Mouse (Mus musculus) neural tube, embryonic 15.5 days (tissue): ENCODE measurements around the gene Arhgef18. TPM values are rescaled to one million over a fixed set of nuclear protein-coding genes. Genes with fewer than 3 reads are reported as not detected.

Experiments used
- ATAC-seq: fragments of 200-750 bp; cut with Nextera tagmentation; 2 replicates; pipeline ENCODE4 v1.8.0; 2017; ENCODE audit warnings: mild to moderate bottlenecking, moderate TSS enrichment, moderate library complexity; ENCODE audit not compliant: low FRiP score
- H3K27ac ChIP-seq: fragments of 300-500 bp; sonication (generic); replicated peaks from 2 replicates; pipeline ENCODE4 v1.5.1; 2015; ENCODE audit warnings: mild to moderate bottlenecking, inconsistent platforms
- H3K27me3 ChIP-seq: fragments of 300-500 bp; sonication (generic); replicated peaks from 2 replicates; pipeline ENCODE4 v1.6.1; 2015; ENCODE audit warnings: inconsistent platforms
- H3K36me3 ChIP-seq: fragments of 300-500 bp; sonication (generic); 2 replicates; pipeline ENCODE4 v1.6.1; 2015; ENCODE audit warnings: inconsistent platforms
- H3K4me1 ChIP-seq: fragments of 300-500 bp; sonication (generic); 2 replicates; pipeline ENCODE4 v1.6.1; 2015; ENCODE audit warnings: inconsistent platforms
- H3K4me2 ChIP-seq: fragments of 300-500 bp; sonication (generic); 2 replicates; pipeline ENCODE4 v1.6.1; 2015; ENCODE audit warnings: inconsistent platforms, mild to moderate bottlenecking, moderate library complexity
- H3K4me3 ChIP-seq: fragments of 300-500 bp; sonication (generic); replicated peaks from 2 replicates; pipeline ENCODE4 v1.5.1; 2015; ENCODE audit warnings: mild to moderate bottlenecking, inconsistent platforms
- H3K9ac ChIP-seq: fragments of 300-500 bp; sonication (generic); replicated peaks from 2 replicates; pipeline ENCODE4 v1.6.1; 2015; ENCODE audit warnings: mild to moderate bottlenecking, inconsistent platforms
- H3K9me3 ChIP-seq: fragments of 300-500 bp; sonication (generic); replicated peaks from 2 replicates; pipeline ENCODE4 v1.6.1; 2016; ENCODE audit warnings: inconsistent platforms
- WGBS: fragments of 180-500 bp; shearing (Covaris S2); methylation state at CpG from one replicate; pipeline ENCODE4 v1.1.7; 2015; ENCODE audit warnings: mixed read lengths; 5-methylcytosine and 5-hydroxymethylcytosine counted together
- polyA plus RNA-seq: library from polyadenylated mRNA; unstranded; fragments of >200 nt; fragmentation: Nextera tagmentation; extraction: Ambion mirVana; gene quantifications from 2 replicates; pipeline ENCODE4 v1.2.1, GENCODE M21; 2015

Gene Arhgef18
- polyA plus RNA-seq, 1 experiment from 2014 or later = 9.5 TPM

DNA sequence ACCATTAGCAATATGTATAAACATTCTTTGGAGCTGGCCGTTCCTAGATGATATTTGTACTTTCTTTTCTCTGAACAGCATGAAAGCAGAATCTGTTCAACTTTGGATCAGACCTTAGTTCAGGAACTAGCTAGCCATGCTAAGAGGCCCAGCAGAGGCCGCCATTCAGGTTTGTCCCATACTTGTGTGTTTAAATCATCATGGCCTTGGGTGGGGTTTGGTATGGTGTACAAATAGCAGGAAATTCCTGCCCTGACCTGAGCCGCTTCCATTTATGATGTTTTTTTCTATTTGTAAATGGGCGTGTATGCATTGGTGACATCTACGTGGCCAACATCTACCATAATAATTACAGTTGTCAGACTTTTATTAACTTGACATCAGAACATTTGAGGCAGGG lies 32.4 kb downstream of the Arhgef18 start:
- WGBS = 93% methylated on average over 5 of the region's 5 CpGs
- no peak for ATAC-seq
- Histone ChIP-seq H3K4me1 (0 out of 2 replicates have a peak, but pooled peaks cover 4% of the 10 kb centered on the region), H3K27ac (no peak overlapping the region), H3K4me3 (no peak overlapping the region), H3K9me3 (no peaks in the 10 kb centered on the region), H3K9ac (no peak overlapping the region), H3K4me2 (no peak overlapping the region), H3K36me3 (peaks cover 15% of the 10 kb centered on the region), H3K27me3 (no peaks in the 10 kb centered on the region)

DNA sequence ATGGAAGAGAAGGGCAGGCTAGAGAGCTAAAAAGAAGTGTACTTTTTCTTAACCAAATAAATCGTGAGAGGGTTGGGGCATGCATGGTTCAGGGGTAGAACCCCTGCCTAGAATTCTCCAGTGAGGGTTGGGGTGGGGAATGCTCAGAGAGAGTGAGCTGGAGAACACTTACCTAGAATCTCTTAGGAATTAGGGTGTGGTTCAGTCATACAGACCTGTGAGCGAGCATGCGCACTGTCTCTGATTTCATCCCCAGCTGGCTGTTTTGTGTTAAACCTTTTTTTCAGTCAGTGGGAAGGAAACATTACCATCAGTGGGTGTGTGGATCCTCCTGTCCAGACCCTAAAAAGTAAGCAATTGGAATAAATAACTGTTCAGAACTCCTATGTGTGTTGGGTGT lies 33.4 kb downstream of the Arhgef18 start:
- Histone ChIP-seq H3K4me1 (no peaks in the 10 kb centered on the region), H3K36me3 (peaks cover 21% of the 10 kb centered on the region), H3K9ac (no peak overlapping the region), H3K4me2 (no peak overlapping the region), H3K4me3 (no peak overlapping the region), H3K27ac (no peak overlapping the region), H3K27me3 (no peaks in the 10 kb centered on the region), H3K9me3 (no peaks in the 10 kb centered on the region)
- 92% methylated on average over 3 of the region's 3 CpGs for WGBS
- no peak for ATAC-seq

DNA sequence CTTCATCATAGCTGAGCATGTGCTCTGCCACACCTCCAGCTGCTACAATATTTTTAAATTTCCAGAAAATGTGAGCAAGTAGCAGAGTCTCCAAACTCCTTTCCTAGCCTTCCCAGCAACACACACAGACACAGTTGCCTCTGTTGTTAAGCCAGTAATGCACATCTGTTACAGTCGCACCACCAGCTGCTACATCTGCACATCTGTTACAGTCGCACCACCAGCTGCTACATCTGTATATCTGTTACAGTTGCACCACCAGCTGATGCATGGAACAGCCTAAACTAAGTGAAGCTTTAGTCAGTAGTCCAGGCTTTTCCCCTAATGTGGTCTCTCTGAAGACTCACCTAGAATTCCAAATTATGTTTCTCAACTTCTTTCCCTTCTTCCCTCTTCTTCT lies 35.6 kb downstream of the Arhgef18 start:
- H3K9ac ChIP-seq = no peak overlapping the region
- ATAC-seq = no peak
- H3K27ac ChIP-seq = no peak overlapping the region
- H3K36me3 ChIP-seq = peaks cover 41% of the 10 kb centered on the region
- no peaks in the 10 kb centered on the region for H3K27me3 ChIP-seq
- H3K4me2 ChIP-seq = no peak overlapping the region
- no peaks in the 10 kb centered on the region for H3K4me1 ChIP-seq
- H3K4me3 ChIP-seq = no peak overlapping the region
- 89% methylated on average over 2 of the region's 2 CpGs for WGBS
- no peaks in the 10 kb centered on the region for H3K9me3 ChIP-seq

DNA sequence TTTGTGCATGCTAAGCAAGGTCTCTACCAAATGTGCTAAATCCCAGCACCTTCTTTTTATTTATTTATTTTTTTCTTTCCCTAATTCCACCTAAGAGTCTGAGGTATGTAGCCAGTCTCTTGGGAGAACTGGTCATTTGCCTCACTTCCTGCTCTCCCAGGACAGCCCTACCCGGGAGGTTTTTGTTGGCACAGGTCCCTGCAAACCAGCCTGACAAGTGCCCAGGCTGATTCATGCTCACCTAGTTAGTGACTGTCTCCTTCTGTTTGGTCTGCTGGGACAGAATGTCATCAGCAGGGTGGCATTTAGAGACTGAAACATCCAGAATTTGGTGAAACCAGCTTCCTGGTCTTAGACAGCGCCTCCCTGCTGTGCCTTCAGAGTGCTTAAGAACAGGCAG lies 37.2 kb downstream of the Arhgef18 start:
- no peaks in the 10 kb centered on the region for H3K9me3 ChIP-seq
- no peak overlapping the region for H3K27ac ChIP-seq
- no peaks in the 10 kb centered on the region for H3K27me3 ChIP-seq
- H3K9ac ChIP-seq = no peak overlapping the region
- no peak for ATAC-seq
- WGBS = 82% methylated on average over 2 of the region's 2 CpGs
- no peaks in the 10 kb centered on the region for H3K4me1 ChIP-seq
- no peak overlapping the region for H3K4me3 ChIP-seq
- no peak overlapping the region for H3K4me2 ChIP-seq
- peaks cover 54% of the 10 kb centered on the region for H3K36me3 ChIP-seq

DNA sequence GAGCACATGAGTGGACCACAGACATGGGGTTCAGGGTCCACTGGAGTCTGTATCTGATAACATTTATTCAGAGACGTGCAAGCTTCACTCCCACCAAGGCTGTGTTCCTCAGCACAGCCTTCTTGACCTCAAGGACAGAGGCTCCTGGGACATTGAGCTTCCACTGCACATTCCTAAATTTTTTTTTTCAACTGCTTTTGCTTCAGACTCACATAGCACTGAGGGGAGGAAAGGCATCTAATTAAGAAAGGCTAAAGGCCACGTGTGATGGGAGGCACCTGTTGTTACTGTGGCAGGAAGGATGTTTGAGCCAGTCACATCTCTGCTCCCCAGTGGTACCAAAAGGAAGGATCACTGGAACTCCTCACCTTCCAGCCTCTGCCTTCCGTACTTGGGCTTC lies 38.3 kb downstream of the Arhgef18 start:
- H3K4me3 ChIP-seq = no peak overlapping the region
- H3K27ac ChIP-seq = no peak overlapping the region
- H3K36me3 ChIP-seq = peaks cover 63% of the 10 kb centered on the region
- WGBS = 89% methylated on average over 3 of the region's 3 CpGs
- no peaks in the 10 kb centered on the region for H3K27me3 ChIP-seq
- no peaks in the 10 kb centered on the region for H3K4me1 ChIP-seq
- no peak overlapping the region for H3K9ac ChIP-seq
- no peak overlapping the region for H3K4me2 ChIP-seq
- no peak for ATAC-seq
- no peaks in the 10 kb centered on the region for H3K9me3 ChIP-seq

DNA sequence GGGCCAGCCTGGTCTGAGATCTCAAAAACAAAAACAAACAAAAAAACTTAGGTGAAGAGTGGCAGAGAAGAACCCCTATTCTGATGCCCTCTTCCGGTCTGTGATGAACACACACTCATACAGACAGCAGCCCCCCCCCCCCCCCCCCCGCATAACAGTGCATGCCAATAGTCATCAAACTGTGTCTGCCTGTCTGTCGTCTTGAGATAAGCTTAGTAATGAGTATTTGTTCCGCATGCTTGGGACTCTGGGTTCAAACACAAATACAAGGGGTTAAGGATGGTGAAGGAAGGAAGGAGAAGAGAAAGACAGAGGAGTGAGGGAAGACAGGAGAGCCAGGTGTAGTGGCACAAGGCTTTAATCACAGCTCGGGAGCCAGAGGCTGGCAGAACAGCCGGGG lies 43.7 kb downstream of the Arhgef18 start:
- H3K27me3 ChIP-seq = no peaks in the 10 kb centered on the region
- ATAC-seq = no peak
- no peaks in the 10 kb centered on the region for H3K4me1 ChIP-seq
- no peak overlapping the region for H3K9ac ChIP-seq
- WGBS = 81% methylated on average over 6 of the region's 6 CpGs
- no peak overlapping the region for H3K27ac ChIP-seq
- no peaks in the 10 kb centered on the region for H3K9me3 ChIP-seq
- H3K4me2 ChIP-seq = no peak overlapping the region
- H3K36me3 ChIP-seq = peaks cover 87% of the 10 kb centered on the region
- no peak overlapping the region for H3K4me3 ChIP-seq

DNA sequence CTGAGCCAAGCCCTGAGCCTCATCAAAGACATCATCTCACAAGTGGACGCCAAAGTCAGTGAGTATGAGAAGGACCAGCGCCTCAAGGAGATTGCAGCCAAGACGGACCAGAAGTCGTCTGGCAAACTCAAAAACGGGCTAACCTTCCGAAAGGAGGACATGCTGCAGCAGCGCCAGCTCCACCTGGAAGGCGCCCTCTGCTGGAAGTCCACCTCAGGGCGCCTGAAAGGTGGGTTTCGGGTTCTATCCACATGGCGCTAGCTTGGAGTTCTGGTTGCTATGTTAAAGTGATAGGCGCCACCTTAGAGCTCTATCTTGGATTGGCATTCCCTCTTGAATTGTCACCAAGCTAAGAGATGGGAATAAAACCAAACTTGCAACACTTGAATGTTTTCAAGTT lies 46.7 kb downstream of the Arhgef18 start:
- Histone ChIP-seq H3K9ac (no peak overlapping the region), H3K4me2 (no peak overlapping the region), H3K4me1 (no peaks in the 10 kb centered on the region), H3K4me3 (no peak overlapping the region), H3K9me3 (no peaks in the 10 kb centered on the region), H3K27ac (no peak overlapping the region), H3K36me3 (peaks cover 69% of the 10 kb centered on the region), H3K27me3 (no peaks in the 10 kb centered on the region)
- 83% methylated on average over 12 of the region's 12 CpGs for WGBS
- no peak for ATAC-seq

DNA sequence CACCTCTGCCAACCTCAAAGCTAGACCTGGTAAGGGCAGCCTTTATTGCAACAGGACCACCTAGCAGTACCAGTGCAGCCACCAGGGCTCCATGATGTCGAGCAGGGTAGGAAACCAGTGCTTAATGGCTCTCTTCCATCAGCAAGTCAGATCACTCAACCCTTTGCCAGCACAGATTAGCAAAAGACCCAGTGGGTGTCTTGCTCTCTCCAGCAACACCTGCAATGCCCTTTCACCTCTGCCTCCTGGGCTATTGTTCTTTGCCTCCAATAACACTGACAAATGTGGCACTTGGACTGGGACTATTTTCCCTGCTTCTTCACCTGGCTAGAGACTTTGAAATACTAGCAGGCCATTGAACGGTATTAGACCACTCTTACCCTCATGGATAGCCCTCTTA lies 56.4 kb downstream of the Arhgef18 start:
- peaks cover 79% of the 10 kb centered on the region for H3K36me3 ChIP-seq
- 90% methylated on average over 2 of the region's 2 CpGs for WGBS
- H3K4me2 ChIP-seq = no peak overlapping the region

DNA sequence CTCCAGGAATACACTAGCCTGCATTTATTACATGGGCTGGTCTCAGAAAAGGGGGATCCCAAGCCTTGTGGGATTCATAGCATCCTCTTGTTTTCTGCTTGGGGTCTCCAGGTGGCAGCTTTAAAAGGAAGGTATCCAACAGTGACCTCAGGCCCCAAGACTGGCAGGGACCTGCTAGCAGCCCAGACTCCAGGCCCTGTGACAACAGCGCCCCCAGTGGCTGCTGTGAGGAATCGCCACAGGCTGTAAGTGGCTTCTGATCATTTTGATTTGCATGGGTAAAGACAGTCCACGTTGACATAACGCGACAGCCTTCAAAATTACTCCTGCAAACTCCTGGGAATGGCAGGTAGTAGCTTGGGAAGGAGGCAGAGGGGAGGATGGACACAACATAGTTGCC lies 57.9 kb downstream of the Arhgef18 start:
- Histone ChIP-seq H3K36me3 (peaks cover 87% of the 10 kb centered on the region), H3K4me2 (no peak overlapping the region), H3K27ac (no peak overlapping the region), H3K4me1 (no peaks in the 10 kb centered on the region), H3K9me3 (no peaks in the 10 kb centered on the region), H3K27me3 (no peaks in the 10 kb centered on the region), H3K9ac (no peak overlapping the region), H3K4me3 (no peak overlapping the region)
- 35% methylated on average over 5 of the region's 5 CpGs for WGBS
- ATAC-seq = peak; percentile 64; the same call in 1 of the 2 replicates

More for the DNA sequence above, 56.4 kb downstream of the Arhgef18 start:
- no peak overlapping the region for H3K9ac ChIP-seq
- no peaks in the 10 kb centered on the region for H3K9me3 ChIP-seq
- H3K4me3 ChIP-seq = no peak overlapping the region
- ATAC-seq = no peak
- no peaks in the 10 kb centered on the region for H3K4me1 ChIP-seq
- no peak overlapping the region for H3K27ac ChIP-seq
- no peaks in the 10 kb centered on the region for H3K27me3 ChIP-seq

DNA sequence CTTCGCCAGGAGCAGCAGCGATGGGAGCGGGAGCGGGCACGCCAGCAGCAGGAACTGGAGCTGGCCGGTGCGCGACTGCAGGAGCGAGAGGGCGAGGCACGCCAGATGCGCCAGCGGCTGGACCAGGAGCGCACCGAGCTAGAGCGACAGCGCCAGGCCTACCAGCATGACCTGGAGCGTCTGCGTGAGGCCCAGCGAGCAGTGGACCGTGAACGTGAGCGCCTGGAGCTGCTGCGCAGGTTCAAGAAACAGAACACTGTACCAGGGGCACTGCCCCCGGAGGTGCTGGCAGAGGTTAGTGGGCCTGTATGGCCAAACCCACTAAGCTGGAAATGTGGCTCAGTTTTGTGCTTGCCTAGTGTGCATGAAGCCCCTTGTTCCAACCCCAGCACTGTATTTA lies 59.2 kb downstream of the Arhgef18 start:
- no peak for ATAC-seq
- Histone ChIP-seq H3K27me3 (no peaks in the 10 kb centered on the region), H3K9ac (no peak overlapping the region), H3K4me3 (no peak overlapping the region), H3K9me3 (no peaks in the 10 kb centered on the region), H3K27ac (no peak overlapping the region), H3K36me3 (peaks cover 89% of the 10 kb centered on the region), H3K4me1 (no peaks in the 10 kb centered on the region), H3K4me2 (no peak overlapping the region)
- WGBS = 98% methylated on average over 25 of the region's 25 CpGs

DNA sequence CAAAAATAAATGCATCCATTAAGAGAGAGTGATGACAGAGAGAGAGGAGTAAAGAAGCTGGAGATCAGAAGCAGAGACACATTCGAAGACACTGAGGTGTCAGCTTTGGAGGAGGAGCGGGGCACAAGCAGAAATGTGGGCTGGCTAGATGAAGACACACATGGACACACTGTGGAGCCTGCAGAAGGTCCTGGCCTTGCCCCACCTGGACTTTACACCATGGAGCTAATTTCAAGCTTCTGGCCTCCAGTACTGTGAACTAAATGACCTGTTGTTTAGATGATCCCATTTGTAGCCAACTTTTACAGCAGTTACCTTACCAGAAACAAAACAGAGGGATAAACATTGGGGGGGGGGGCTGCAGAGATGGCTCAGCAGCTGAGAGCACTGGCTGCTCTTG lies 70.4 kb downstream of the Arhgef18 start:
- WGBS = 87% methylated on average over 2 of the region's 2 CpGs
- Histone ChIP-seq H3K27me3 (no peaks in the 10 kb centered on the region), H3K27ac (no peak overlapping the region), H3K9me3 (no peaks in the 10 kb centered on the region), H3K36me3 (no peaks in the 10 kb centered on the region), H3K4me1 (peaks cover 12% of the 10 kb centered on the region), H3K4me3 (no peak overlapping the region), H3K9ac (no peak overlapping the region), H3K4me2 (no peak overlapping the region)
- ATAC-seq = no peak

DNA sequence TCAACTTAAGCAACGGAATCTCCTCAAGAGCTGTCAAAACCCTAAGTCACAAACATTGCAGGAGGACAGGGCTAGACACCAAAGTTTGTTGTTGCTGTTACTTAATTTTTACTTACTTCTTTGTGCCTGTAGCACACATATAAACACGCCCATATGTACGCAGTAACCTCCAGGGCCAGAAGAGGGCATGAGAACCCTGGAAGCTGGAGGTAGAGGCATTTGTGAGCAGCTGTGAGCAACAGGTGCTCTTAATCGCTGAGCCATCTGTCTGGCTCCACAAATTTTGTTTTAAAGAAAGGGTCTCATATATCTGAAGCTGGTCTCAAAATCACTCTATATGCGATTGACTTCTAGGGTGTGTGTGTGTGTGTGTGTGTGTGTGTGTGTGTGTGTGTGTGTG lies 71.5 kb downstream of the Arhgef18 start:
- Histone ChIP-seq H3K36me3 (no peaks in the 10 kb centered on the region), H3K27me3 (no peaks in the 10 kb centered on the region), H3K4me3 (no peak overlapping the region), H3K4me2 (no peak overlapping the region), H3K9me3 (no peaks in the 10 kb centered on the region), H3K9ac (no peak overlapping the region), H3K4me1 (peaks cover 12% of the 10 kb centered on the region), H3K27ac (no peak overlapping the region)
- ATAC-seq = no peak
- WGBS = 58% methylated on average over 5 of the region's 5 CpGs
